Mouse (Mus musculus) heart, postnatal 0 days (tissue): ENCODE measurements around the gene Nfrkb.

Source experiments
- CTCF ChIP-seq: IDR thresholded peaks from 2 replicates; pipeline ENCODE4 v1.5.1; 2016; ENCODE audit warnings: antibody characterized with exemption, control low read depth, low read depth
- EP300 ChIP-seq: IDR thresholded peaks from 2 replicates; pipeline ENCODE4 v1.6.1; 2016; ENCODE audit warnings: antibody characterized with exemption, low read depth

DNA sequence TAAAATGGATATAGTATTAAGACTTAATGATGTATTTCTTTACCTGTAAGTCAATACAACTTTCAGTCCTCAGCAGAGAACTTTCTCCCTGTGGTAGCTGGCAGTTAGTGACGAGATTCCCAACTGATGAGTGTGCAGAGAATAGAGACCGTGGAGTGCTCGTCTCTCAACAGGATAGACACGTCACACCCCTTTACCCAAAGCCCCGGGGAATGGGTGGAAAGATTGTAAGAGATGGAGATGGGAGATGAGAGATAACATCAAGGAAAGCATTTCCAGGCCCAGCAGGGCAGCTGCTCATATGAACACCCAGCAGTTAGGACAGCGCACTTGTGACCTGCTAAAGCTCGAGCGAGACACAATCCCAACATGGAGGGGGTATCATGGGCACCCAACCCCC, 58.2 kb downstream of the Nfrkb start:
- no peak for TF ChIP-seq EP300
- TF ChIP-seq CTCF = no peak
